Mouse (Mus musculus): Measurements from ENCODE around the gene Gm17655. TPM values are rescaled to one million over a fixed set of nuclear protein-coding genes. Genes with fewer than 3 reads are reported as not detected.
"Not testable (repeated sequence)": the region's sequence is repeated elsewhere in the genome, so short reads cannot be mapped to it uniquely, and the experiment has no call there.

Gm17655 gene
- total RNA-seq (2021), result 1 to 10 TPM; 6.3 to 7.8 TPM
- long read RNA-seq, experiment 1, partial matches to known transcripts, result 0 of 1 reads
- long read RNA-seq, experiment 1, other reads (novel, unspliced or antisense), result 1 of 1 reads
- long read RNA-seq, experiment 2, partial matches to known transcripts, result 1 of 4 reads
- long read RNA-seq, experiment 2, other reads (novel, unspliced or antisense), result 3 of 4 reads

GRCm38 (mm10) chr5:110072413-110072812 lies at the start of gene Gm17655:
TSS of gene Gm17655 (minus strand) at chr5:110072513.
- DNase-seq (ENCODE audit: low spot score in 2 of 2), result not testable (repeated sequence)

GRCm38 (mm10) chr5:110109991-110110441 lies 37.7 kb upstream of the Gm17655 start, which contains the start of gene Zfp605:
TSS of gene Zfp605 (plus strand) at chr5:110110092.
- peak; percentile 94 for DNase-seq (ENCODE audit: low spot score in 2 of 2)

GRCm38 (mm10) chr5:110108305-110108628 lies 36.0 kb upstream of the Gm17655 start:
- DNase-seq (ENCODE audit: low spot score in 2 of 2), result no peak

GRCm38 (mm10) chr5:110107581-110108304 lies 35.4 kb upstream of the Gm17655 start, which contains the start of gene Gtpbp6:
TSS of gene Gtpbp6 (minus strand) at chr5:110108197.
- peak; percentile 94 to 96 for DNase-seq (ENCODE audit: low spot score in 2 of 2)

GRCm38 (mm10) chr5:110106901-110107564 lies 34.7 kb upstream of the Gm17655 start:
- peak; percentile 40 to 41 for DNase-seq (ENCODE audit: low spot score in 2 of 2)

GRCm38 (mm10) chr5:110106140-110106871 lies 34.0 kb upstream of the Gm17655 start:
- peak in 1 of 2 experiments; percentile 22 for DNase-seq (ENCODE audit: low spot score in 2 of 2)

GRCm38 (mm10) chr5:110104616-110105380 lies 32.5 kb upstream of the Gm17655 start:
- no peak for DNase-seq (ENCODE audit: low spot score in 2 of 2)

GRCm38 (mm10) chr5:110103901-110104615 lies 31.7 kb upstream of the Gm17655 start:
- DNase-seq (ENCODE audit: low spot score in 2 of 2), result peak in 1 of 2 experiments; percentile 17

- DNase-seq (ENCODE audit: low spot score in 2 of 2), result no peak
Observed at GRCm38 (mm10) chr5:110102853-110103625, 30.7 kb upstream of the Gm17655 start.

GRCm38 (mm10) chr5:110102429-110102828 lies 30.1 kb upstream of the Gm17655 start:
- no peak for DNase-seq (ENCODE audit: low spot score in 2 of 2)

GRCm38 (mm10) chr5:110101716-110102347 lies 29.5 kb upstream of the Gm17655 start:
- DNase-seq (ENCODE audit: low spot score in 2 of 2), result peak; percentile 41 to 52

GRCm38 (mm10) chr5:110100921-110101631 lies 28.8 kb upstream of the Gm17655 start:
- peak; percentile 17 to 39 for DNase-seq (ENCODE audit: low spot score in 2 of 2)

GRCm38 (mm10) chr5:110099656-110100580 lies 27.6 kb upstream of the Gm17655 start, which contains the start of gene Plcxd1:
TSS of gene Plcxd1 (plus strand) at chr5:110099969.
- no peak for DNase-seq (ENCODE audit: low spot score in 2 of 2)

GRCm38 (mm10) chr5:110098991-110099477 lies 26.7 kb upstream of the Gm17655 start:
- no peak for DNase-seq (ENCODE audit: low spot score in 2 of 2)

GRCm38 (mm10) chr5:110094847-110095213 lies 22.5 kb upstream of the Gm17655 start:
- no peak for DNase-seq (ENCODE audit: low spot score in 2 of 2)

- DNase-seq (ENCODE audit: low spot score in 2 of 2), result peak; percentile 83 to 94
Observed at GRCm38 (mm10) chr5:110094030-110094846, 21.9 kb upstream of the Gm17655 start, which contains the start of gene Gm35315. TSS of gene Gm35315 (minus strand) at chr5:110094420.
